Mouse (Mus musculus): ENCODE measurements around the gene Heatr6.

Heatr6 gene

GRCm38 (mm10) chr11:83747376-83748265, 5.9 kb upstream of the Heatr6 start:
- no peak for DNase-seq (ENCODE audit: low spot score)

- DNase-seq (ENCODE audit: low spot score) = no peak
Observed at GRCm38 (mm10) chr11:83754227-83754626, 731 bp downstream of the Heatr6 start.

- no peak for DNase-seq (ENCODE audit: low spot score)
Observed at GRCm38 (mm10) chr11:83767306-83767705, 13.8 kb downstream of the Heatr6 start.

GRCm38 (mm10) chr11:83768976-83769375, 15.5 kb downstream of the Heatr6 start:
- DNase-seq (ENCODE audit: low spot score) = no peak

- no peak for DNase-seq (ENCODE audit: low spot score)
Observed at GRCm38 (mm10) chr11:83771014-83771413, 17.5 kb downstream of the Heatr6 start.

- no peak for DNase-seq (ENCODE audit: low spot score)
Observed at GRCm38 (mm10) chr11:83772341-83772740, 18.8 kb downstream of the Heatr6 start.

GRCm38 (mm10) chr11:83773691-83774090, 20.2 kb downstream of the Heatr6 start:
- DNase-seq (ENCODE audit: low spot score) = no peak

GRCm38 (mm10) chr11:83774324-83774723, 20.8 kb downstream of the Heatr6 start:
- DNase-seq (ENCODE audit: low spot score) = no peak

- no peak for DNase-seq (ENCODE audit: low spot score)
Observed at GRCm38 (mm10) chr11:83776798-83777197, 23.3 kb downstream of the Heatr6 start.

- DNase-seq (ENCODE audit: low spot score) = no peak
Observed at GRCm38 (mm10) chr11:83783931-83784600, 30.6 kb downstream of the Heatr6 start.

GRCm38 (mm10) chr11:83784661-83785060, 31.2 kb downstream of the Heatr6 start:
- no peak for DNase-seq (ENCODE audit: low spot score)

GRCm38 (mm10) chr11:83785366-83785765, 31.9 kb downstream of the Heatr6 start:
- DNase-seq (ENCODE audit: low spot score) = peak; percentile 61

- DNase-seq (ENCODE audit: low spot score) = no peak
Observed at GRCm38 (mm10) chr11:83786835-83787234, 33.3 kb downstream of the Heatr6 start.

- DNase-seq (ENCODE audit: low spot score) = no peak
Observed at GRCm38 (mm10) chr11:83787401-83788021, 34.0 kb downstream of the Heatr6 start.

- DNase-seq (ENCODE audit: low spot score) = no peak
Observed at GRCm38 (mm10) chr11:83788331-83788730, 34.8 kb downstream of the Heatr6 start.

GRCm38 (mm10) chr11:83789259-83789658, 35.8 kb downstream of the Heatr6 start:
- no peak for DNase-seq (ENCODE audit: low spot score)

- DNase-seq (ENCODE audit: low spot score) = no peak
Observed at GRCm38 (mm10) chr11:83791133-83791532, 37.6 kb downstream of the Heatr6 start.

- DNase-seq (ENCODE audit: low spot score) = no peak
Observed at GRCm38 (mm10) chr11:83792316-83792914, 38.9 kb downstream of the Heatr6 start.

GRCm38 (mm10) chr11:83793264-83793663, 39.8 kb downstream of the Heatr6 start:
- no peak for DNase-seq (ENCODE audit: low spot score)

GRCm38 (mm10) chr11:83796112-83796511, 42.6 kb downstream of the Heatr6 start:
- DNase-seq (ENCODE audit: low spot score) = no peak

GRCm38 (mm10) chr11:83796980-83797608, 43.6 kb downstream of the Heatr6 start:
- no peak for DNase-seq (ENCODE audit: low spot score)

GRCm38 (mm10) chr11:83799871-83800430, 46.5 kb downstream of the Heatr6 start:
- no peak for DNase-seq (ENCODE audit: low spot score)

Measured in layer of hippocampus, adult 9-10 months (tissue).